Mouse (Mus musculus): ENCODE data around the gene Cptp. TPM values are rescaled to one million over a fixed set of nuclear protein-coding genes. Genes with fewer than 3 reads are reported as not detected.

Cptp gene
- polyA plus RNA-seq, 1 experiment from 2014 or later: 25.2 TPM

GRCm38 (mm10) chr4:155817533-155817932, 51.7 kb downstream of the Cptp start:
- ATAC-seq (ENCODE audit: low read depth): no peak
- Histone ChIP-seq H3K36me3 (peaks cover 83% of the 10 kb centered on the region), H3K9ac (no peak overlapping the region), H3K4me1 (replicated peaks) (peaks cover 20% of the 10 kb centered on the region), H3K4me2 (no peak overlapping the region), H3K27me3 (no peaks in the 10 kb centered on the region), H3K4me3 (no peak overlapping the region), H3K9me3 (no peaks in the 10 kb centered on the region), H3K27ac (replicated peaks) (no peak overlapping the region)
- 79% methylated on average over 4 of the region's 4 CpGs for WGBS

Small RNA genes lying within 50 kb of the gene (microRNA-seq; reads per million reads assigned to microRNA genes)
- not detected for gene Gm22991

Other genes starting within 250 kb of the Cptp start
- gene Cdk11b, start 244.6 kb downstream of the Cptp start, polyA plus RNA-seq (2015; fragmentation: Nextera tagmentation; extraction: Ambion mirVana): 54.7 and 61.6 TPM in 2 replicates
- gene Gm10563, start 224.0 kb downstream of the Cptp start, polyA plus RNA-seq (2015; fragmentation: Nextera tagmentation; extraction: Ambion mirVana): not detected in 2 replicates
- gene Mmp23, start 216.1 kb downstream of the Cptp start, polyA plus RNA-seq (2015; fragmentation: Nextera tagmentation; extraction: Ambion mirVana): 3.9 and 5.4 TPM in 2 replicates
- 37.4 and 38.9 TPM in 2 replicates for gene Mib2, start 200.2 kb downstream of the Cptp start, polyA plus RNA-seq (2015; fragmentation: Nextera tagmentation; extraction: Ambion mirVana)
- gene Fndc10, start 175.1 kb downstream of the Cptp start, polyA plus RNA-seq (2015; fragmentation: Nextera tagmentation; extraction: Ambion mirVana): 10.5 and 16.5 TPM in 2 replicates
- gene Ssu72, start 164.6 kb downstream of the Cptp start, polyA plus RNA-seq (2015; fragmentation: Nextera tagmentation; extraction: Ambion mirVana): 178 and 184 TPM in 2 replicates
- 10.4 and 12.0 TPM in 2 replicates for gene Tmem240, start 134.6 kb downstream of the Cptp start, polyA plus RNA-seq (2015; fragmentation: Nextera tagmentation; extraction: Ambion mirVana)
- gene Atad3a, start 108.3 kb downstream of the Cptp start, polyA plus RNA-seq (2015; fragmentation: Nextera tagmentation; extraction: Ambion mirVana): 75.1 and 76.4 TPM in 2 replicates
- gene Vwa1, start 94.7 kb downstream of the Cptp start, polyA plus RNA-seq (2015; fragmentation: Nextera tagmentation; extraction: Ambion mirVana): 23.0 and 23.4 TPM in 2 replicates
- gene Tmem88b, start 83.6 kb downstream of the Cptp start, polyA plus RNA-seq (2015; fragmentation: Nextera tagmentation; extraction: Ambion mirVana): 0.49 and 1.1 TPM in 2 replicates
- gene Ankrd65, start 79.0 kb downstream of the Cptp start, polyA plus RNA-seq (2015; fragmentation: Nextera tagmentation; extraction: Ambion mirVana): not detected in 2 replicates
- gene Mrpl20, start 66.6 kb downstream of the Cptp start, polyA plus RNA-seq (2015; fragmentation: Nextera tagmentation; extraction: Ambion mirVana): 249 and 265 TPM in 2 replicates
- 155 and 185 TPM in 2 replicates for gene Ccnl2, start 57.0 kb downstream of the Cptp start, polyA plus RNA-seq (2015; fragmentation: Nextera tagmentation; extraction: Ambion mirVana)
- 139 and 145 TPM in 2 replicates for gene Aurkaip1, start 38.2 kb downstream of the Cptp start, polyA plus RNA-seq (2015; fragmentation: Nextera tagmentation; extraction: Ambion mirVana)
- gene Mxra8, start 29.8 kb downstream of the Cptp start, polyA plus RNA-seq (2015; fragmentation: Nextera tagmentation; extraction: Ambion mirVana): 29.3 and 33.9 TPM in 2 replicates
- 8.6 and 14.6 TPM in 2 replicates for gene Dvl1, start 22.0 kb downstream of the Cptp start, polyA plus RNA-seq (2015; fragmentation: Nextera tagmentation; extraction: Ambion mirVana)
- gene Tas1r3, start 6.1 kb downstream of the Cptp start, polyA plus RNA-seq (2015; fragmentation: Nextera tagmentation; extraction: Ambion mirVana): 0.45 and 0.72 TPM in 2 replicates
- 63.7 and 69.8 TPM in 2 replicates for gene Ints11, start 106 bp upstream of the Cptp start, polyA plus RNA-seq (2015; fragmentation: Nextera tagmentation; extraction: Ambion mirVana)
- gene Pusl1, start 22.3 kb upstream of the Cptp start, polyA plus RNA-seq (2015; fragmentation: Nextera tagmentation; extraction: Ambion mirVana): 51.5 and 55.4 TPM in 2 replicates
- gene Acap3, start 22.4 kb upstream of the Cptp start, polyA plus RNA-seq (2015; fragmentation: Nextera tagmentation; extraction: Ambion mirVana): 68.4 and 72.3 TPM in 2 replicates
- 121 and 126 TPM in 2 replicates for gene Ube2j2, start 74.4 kb upstream of the Cptp start, polyA plus RNA-seq (2015; fragmentation: Nextera tagmentation; extraction: Ambion mirVana)
- 10.6 and 19.0 TPM in 2 replicates for gene C1qtnf12, start 92.9 kb upstream of the Cptp start, polyA plus RNA-seq (2015; fragmentation: Nextera tagmentation; extraction: Ambion mirVana)
- 25.1 and 25.5 TPM in 2 replicates for gene B3galt6, start 123.2 kb upstream of the Cptp start, polyA plus RNA-seq (2015; fragmentation: Nextera tagmentation; extraction: Ambion mirVana)
- gene Sdf4, start 123.4 kb upstream of the Cptp start, polyA plus RNA-seq (2015; fragmentation: Nextera tagmentation; extraction: Ambion mirVana): 132 and 139 TPM in 2 replicates
- gene Tnfrsf4, start 144.4 kb upstream of the Cptp start, polyA plus RNA-seq (2015; fragmentation: Nextera tagmentation; extraction: Ambion mirVana): 0.77 and 1.2 TPM in 2 replicates
- 1.6 and 2.7 TPM in 2 replicates for gene Tnfrsf18, start 156.7 kb upstream of the Cptp start, polyA plus RNA-seq (2015; fragmentation: Nextera tagmentation; extraction: Ambion mirVana)
- not detected in 2 replicates for gene Ttll10, start 190.0 kb upstream of the Cptp start, polyA plus RNA-seq (2015; fragmentation: Nextera tagmentation; extraction: Ambion mirVana)
- gene 9430015G10Rik, start 240.5 kb upstream of the Cptp start, polyA plus RNA-seq (2015; fragmentation: Nextera tagmentation; extraction: Ambion mirVana): 25.0 and 27.7 TPM in 2 replicates

Data from neural tube, embryonic 13.5 days (tissue).